Mouse (Mus musculus) urinary bladder, postnatal 10 days (tissue): Measurements from ENCODE around the gene Tmem132c.

Experiments used
- DNase-seq: peaks from one replicate; pipeline ENCODE4 v3.0.0; 2022; ENCODE audit warnings: low spot score

Gene Tmem132c

DNA sequence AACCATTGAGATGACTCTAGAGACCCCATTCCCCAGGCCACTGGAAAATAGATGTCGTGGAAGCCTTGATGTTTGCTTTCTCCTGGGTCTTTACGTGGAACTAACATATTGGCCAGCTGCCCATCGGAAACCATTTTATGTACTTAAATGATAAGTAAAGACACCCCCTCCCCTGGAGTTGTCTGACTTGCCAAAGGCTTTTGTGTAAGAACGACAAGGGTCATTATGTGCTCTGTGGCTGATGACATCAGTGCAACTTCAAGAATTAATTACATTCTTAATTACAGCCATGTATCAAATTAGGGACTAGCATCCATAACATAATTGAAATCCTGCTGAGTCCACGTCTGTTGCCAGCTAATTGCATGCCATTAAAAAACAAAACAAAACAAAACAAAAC, 45.3 kb downstream of the Tmem132c start:
- DNase-seq: no peak

DNA sequence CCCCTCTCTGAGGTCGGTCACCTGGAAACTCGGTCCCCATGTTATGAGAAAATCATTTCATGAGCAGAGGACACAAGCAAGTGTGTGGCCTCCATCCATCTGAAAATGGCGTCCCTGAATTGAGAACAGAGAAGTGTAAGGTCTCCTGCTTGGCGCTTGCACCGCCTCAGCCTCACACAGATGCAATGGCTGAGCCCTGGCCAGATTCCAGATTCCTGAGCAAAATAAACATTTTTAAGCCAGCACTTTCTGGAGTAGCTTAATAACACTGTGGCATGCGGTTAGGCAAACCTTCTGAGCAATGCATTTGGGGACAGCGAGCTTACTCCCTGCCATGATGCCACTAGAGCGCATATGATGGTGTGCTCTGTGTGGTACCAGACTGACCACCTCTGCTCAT, 48.1 kb downstream of the Tmem132c start:
- DNase-seq: no peak

DNA sequence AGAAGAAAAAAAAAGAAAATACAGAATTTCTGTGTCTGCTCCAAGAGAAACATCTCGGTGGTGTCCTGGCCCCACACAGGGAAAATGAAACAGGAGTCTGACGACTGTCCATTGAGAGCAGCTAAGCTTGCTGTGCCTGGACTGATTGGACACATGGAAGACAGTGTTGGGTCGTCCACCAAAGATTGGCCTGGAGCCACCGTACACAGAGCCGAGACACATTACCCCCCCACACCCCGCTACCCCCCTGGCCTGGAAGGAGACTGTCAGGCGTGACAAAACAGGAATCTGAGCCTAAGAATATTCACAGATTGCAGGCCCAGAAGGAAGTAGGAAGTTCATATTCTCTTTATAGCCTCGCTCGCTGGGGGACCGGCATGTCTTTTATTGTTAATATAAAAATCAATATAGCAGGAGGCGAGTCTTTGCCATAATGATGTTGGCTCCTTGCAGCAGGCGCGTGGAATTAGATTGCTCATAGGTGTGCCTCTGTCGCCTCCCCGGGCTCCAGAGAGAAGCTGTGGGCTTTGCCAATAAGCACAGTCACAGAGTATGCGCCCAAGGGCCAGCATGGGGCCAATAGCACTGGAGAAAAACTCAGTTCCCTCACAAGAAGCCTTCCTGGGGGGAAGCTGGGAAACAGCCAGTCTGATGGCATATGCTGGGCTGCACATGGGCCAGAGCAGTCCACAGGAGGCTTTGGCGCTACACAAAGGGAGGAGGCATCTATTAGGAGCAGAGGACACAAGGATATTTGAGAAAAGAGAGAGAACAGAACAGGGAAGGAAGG, 49.0 kb downstream of the Tmem132c start:
- DNase-seq: no peak

DNA sequence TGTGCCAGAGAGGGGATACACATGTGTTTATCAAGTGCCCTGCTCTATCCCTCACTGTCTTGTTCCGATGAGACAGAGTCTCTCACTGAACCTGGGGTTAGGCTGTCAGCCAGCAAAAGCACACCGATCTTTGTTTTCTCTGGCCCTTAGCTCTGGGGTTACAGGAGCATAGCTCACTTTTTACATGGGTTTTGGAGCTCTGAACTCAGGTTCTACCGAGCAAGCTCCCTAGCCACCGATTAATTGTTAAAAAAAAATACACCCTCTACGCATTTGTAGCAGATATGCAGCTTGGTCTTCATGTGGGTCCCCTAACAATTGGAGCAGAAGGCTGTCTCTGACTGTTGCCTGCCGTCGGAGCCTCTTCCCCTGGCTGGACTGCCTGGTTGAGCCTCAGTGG, 50.0 kb downstream of the Tmem132c start:
- no peak for DNase-seq

DNA sequence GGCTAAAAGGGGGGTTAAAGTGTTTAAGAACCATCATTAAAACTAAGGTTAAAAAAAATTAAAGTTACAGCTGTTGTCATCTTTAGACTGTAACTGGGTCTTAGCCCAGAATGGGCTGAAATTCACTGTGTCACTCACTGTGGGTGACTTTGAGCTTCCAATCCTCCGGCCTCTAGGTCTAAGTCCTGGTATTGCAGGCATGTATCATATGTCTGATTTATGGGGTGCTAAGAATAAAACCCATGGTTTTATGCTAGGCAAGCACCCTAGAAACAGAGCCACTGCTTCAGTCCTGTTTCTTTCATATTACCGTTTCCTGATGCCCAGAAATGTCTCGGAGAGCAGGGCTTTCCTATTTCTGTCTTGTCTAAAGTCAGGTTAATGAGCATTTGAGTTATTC, 52.1 kb downstream of the Tmem132c start:
- no peak for DNase-seq

DNA sequence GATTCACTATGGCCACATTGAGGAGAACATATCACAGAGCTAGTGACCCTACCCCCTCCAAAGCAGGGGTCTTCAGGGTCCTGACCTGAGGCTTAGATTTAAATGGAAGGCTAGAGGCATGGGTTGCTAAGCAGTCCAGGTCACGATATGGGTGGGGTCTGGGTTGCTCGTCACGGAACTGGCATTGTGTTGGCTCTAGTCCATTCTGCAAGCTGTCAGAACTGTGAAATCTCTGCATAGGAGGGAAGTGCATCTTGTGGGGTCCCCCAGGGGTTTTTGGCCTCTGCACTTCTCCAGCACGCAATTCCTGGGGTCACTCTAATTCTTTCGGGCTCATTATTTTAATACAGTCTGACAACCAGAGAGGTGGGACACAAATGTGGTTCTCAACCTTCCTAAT, 55.9 kb downstream of the Tmem132c start:
- DNase-seq: no peak

DNA sequence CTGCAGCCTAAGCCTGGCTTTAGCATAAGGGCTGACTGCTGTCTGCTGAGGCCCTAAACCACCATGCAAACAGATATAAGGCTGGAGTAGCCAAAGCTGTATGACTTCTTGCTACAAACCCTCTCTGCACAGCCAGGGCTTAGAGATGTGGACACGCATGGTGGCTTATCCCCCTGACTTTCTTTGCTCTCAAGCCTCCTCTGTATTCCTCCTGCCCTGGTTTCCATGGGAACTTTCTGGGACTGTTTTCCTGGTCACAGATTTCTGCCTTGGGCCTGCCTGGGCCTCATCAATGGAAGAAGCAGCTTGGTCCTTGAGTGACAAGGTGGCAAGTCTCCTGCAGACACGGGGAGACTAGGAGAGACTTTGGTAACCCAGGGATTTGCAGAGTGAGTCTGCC, 56.5 kb downstream of the Tmem132c start:
- DNase-seq: no peak

DNA sequence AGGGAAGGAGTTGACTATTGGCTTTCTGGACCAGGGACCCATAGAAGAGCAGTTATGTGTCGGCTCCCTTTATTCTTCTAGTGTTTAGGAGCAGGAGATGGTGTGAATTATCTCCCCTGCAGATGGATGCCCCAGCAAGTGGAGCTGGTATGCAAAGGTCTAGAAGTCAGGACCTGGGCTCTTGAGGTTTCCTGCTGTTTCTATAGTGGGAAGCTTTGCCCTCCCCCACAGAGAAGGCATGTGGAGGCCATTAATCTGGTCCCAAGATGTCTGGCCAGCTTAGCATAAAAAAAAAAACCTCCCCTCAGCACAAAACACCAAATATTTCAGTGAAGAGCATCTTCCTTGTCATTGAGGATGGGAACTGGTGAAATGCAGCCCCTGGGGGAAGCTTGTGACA, 57.4 kb downstream of the Tmem132c start:
- DNase-seq: no peak

DNA sequence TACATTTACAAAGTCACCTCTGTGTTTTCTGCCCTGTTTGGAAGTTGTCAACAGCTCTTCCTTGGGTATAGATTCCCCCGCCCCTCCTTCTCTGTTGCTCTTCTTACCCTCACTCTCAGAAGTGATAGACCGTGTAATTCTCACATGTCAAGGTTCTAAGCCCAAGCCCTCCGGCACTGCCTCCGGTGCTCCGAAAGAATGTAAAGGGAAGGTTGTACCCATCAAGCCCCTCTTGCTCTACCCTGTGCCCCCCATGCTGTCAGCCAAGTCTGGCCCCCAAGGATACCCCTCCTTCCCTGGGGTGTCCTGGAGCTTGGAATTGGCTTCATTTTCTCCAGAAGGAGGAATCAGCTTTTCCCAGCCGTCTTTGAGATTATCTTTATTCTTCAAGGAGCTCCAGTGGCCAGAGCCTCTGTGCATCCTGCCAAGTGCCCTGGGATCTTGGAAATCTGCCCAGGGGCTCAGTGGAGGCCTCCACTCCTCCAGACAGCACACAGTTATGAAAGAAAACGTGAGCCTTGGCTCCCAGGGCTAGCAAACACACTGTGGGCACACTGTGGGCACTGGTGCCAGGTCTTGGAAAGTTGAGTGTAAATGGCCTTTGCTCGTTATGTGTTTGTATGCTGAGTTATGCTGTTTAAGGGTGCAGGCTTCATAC, 59.1 kb downstream of the Tmem132c start:
- DNase-seq: no peak

DNA sequence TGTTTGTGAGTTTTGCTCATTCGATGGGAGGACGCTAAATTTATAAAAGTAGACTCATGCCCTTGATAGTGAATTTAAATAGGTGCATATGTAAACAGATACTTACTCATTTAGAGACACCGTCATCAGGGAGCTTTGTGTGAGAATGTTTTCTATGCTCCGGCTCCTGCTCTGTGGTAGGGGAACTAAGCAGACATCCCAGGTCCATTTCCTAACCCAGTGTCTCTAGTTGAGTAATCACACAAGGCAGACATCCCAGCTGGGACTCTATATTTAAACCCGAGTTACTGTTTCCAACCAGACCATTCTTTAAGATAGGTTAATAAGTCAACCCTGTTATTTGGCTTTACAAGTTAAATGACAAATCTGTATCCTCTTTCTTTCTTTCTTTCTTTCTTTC, 63.7 kb downstream of the Tmem132c start:
- no peak for DNase-seq

DNA sequence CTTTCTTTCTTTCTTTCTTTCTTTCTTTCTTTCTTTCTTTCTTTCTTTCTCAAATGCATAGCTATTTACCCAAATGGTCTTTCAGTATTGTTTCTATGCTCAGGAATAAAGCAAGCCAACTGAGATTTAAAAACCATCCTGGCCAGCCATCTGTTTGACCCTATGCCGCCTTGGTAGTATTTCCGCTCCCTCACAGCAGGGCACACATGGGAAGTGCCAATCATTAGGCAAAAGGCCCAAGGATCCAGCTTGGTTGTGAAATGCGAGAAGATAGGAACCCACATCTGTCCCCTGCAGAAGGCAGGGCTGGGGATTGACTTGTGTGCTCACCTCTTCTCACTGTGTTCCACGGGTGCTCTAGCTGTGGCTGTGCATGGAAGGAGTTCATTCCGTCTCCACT, 64.1 kb downstream of the Tmem132c start:
- DNase-seq: no peak

DNA sequence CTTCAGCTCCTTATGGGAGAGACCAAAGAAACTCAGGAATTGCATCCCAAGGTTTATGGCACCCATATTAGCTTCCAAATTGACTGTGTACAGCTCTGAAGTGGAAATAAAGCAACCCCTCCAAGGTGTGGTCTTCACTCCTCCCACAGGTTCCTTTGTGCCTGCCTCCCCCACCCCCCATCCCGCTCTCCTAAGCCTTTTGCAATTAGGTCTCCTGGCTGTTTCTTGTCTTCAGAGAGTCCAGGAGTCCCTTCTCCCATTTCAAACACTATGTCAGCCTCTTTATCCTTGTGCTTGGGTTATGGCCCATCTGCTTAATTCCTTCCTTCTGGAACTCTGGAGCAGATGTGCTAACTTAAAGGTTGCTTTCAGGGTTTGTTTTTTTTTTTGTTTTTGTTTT, 65.1 kb downstream of the Tmem132c start:
- DNase-seq: no peak

DNA sequence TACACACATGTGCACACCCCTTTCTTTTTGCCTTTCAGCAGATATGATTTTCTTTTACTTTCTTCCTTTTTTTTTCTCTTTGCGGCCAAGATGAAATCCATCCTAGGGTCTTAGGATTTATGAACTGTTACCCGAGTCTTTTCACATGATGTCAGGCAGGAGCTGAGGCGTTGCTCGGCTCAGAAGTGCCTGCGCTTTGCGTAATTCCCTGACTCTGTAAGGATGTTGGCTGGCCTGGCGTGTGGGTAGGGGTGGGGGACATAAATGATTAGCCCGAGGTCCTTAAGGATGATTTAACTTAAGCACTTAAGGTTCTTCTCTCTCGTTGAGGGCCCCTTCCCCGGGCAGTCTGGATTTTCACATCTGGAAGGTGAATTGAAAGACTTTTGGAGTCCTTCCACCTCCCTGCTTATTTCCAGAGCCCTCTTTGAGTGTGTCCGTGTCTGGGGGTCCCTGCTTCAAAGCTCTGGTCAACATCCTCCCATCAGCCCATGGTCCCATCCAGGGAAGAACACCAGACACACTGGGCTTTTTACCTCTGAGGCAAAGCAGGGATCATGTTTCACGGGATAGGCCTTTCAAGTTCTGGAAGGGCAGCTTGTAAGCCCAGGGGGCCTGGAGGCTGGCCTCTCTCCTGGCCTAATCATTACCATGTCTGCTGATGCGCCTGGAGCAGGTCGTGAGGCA, 68.9 kb downstream of the Tmem132c start:
- no peak for DNase-seq

DNA sequence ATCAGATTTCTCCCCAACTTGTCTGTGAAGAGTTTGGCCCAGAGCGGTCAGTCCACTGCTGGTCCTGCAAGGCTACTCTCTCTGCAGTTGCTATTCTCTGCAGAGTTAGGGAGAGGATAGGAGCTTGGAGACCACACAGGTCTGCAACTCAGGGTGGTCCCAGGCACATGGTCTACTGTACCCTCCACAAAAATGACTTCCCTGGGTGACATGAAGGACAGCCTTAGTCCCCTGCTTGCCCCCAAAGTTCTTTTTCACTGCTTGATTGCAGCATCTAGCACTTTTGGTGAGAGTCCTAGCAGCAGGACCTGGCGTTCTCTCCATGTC, 69.4 kb downstream of the Tmem132c start:
- DNase-seq: no peak

DNA sequence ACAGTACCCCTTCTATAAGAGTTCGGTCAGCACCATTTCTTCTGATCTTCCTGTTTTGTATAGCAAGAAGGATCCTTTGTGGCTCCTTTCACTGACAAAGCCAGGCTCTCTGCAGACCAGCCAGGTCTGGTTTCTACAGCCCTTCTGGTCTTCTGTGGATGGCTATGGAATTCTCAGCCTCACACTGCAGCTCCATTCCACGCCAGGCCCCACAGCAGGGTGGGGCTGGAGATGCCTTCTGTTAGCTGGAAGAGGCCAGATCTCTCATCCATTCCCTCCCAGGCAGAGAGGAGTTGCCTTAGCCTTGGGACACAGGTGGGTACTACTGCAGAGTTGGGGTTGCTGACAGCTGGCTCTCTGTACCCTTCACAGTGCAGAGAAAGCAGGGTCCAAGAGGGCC, 72.0 kb downstream of the Tmem132c start:
- DNase-seq: no peak

DNA sequence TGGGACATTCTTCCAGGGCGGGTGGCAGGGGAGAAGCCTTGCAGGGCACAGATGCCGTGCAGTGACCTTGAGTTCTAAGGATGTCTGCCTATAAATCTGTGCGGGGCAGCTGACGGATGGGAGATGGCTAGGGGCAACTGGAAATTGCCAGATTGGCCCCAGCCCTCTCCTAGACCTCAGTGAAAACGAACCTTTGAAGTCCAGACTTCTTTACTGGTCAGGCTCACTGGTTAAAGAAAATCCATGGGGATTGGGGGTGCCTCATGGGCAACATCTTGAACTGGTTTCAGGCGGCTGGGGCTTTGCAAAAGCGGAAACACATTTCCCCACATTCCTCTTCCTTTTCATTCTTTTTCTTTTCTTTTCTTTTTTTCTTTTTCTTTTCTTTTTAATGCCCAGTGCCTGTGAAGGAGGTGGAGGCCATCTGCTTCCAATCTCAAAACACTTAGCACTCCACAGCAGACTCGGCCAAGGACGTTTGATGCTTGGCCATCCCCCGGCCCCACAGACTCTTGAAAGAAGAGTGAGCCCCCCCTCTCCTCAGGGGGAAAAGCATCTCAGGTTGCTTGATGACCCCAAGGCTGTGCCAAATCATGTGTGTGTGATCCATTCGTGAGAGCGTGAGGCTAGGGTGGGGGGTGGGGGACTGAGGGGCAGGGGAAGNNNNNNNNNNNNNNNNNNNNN, 77.6 kb downstream of the Tmem132c start:
- DNase-seq: no peak

DNA sequence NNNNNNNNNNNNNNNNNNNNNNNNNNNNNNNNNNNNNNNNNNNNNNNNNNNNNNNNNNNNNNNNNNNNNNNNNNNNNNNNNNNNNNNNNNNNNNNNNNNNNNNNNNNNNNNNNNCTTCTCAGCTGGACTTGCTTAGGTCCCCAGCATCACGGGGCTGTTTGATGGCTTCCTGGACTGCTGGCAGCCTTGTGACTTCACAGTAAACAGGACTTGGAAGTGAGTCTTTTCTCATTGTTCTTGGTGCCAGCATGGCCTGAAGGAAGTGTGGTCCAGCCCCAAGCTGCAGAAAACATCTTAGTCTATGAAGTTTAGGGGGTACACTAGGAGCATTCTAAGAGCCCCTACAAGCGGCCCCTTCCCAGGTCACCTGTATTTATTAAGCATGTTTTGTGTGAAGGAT, 83.0 kb downstream of the Tmem132c start:
- no peak for DNase-seq

DNA sequence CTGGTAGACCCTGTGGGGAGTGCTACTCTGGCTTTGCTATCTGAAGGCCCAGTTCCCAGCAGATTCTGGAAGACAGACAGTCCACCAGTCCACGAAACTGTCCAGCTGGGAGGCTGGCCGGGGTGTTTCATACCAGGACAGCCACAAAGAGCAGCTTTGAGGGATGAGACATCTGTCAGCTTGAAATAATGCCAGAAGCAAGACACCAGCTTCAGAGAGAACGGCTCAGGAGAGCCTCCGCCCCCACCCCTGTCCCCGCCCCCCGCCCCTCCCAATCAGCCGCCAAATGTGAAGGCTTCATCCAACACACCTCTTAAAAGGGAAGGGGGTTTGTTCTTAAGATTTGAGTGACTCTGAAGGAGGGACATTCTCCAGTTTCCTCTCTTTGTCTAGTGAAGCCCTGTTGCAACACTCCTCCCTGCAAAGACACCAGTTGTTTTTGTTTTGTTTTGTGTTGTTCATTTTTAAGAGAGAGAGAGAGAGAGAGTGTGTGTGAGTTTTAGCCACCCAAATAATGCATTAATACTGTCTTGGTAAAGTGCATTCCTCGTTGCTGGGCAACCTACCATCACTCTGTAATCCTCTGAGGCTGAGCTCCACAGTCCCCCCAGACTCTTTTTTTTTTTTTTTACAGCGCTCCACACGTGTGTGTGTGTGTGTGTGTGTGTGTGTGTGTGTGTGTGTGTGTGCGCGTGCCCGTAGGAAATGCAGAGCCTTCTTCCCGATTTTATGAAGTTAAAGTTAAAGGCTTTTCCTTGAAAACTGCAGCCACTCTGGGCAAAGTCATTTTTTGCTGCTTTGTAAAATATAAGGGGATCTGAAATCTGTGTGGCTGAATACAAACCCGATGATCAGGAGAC, 94.7 kb downstream of the Tmem132c start:
- no peak for DNase-seq

DNA sequence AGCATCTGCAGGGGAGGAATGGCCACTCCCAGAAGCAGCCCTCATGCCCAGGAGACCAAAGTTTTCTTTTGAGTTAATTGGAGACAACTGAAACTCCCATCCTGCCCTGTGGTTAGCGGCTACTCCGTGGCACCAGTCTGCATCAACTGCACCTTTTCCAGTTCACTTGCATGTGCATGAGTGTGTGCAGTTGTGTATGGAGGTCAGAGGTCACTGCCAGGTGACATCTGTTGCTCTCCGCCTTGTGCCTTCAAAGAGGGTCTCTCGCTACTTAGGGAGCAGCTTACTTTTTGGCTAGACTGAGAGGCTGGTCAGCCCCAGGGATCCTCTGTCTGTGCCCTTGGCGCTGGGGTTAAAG, 95.3 kb downstream of the Tmem132c start:
- DNase-seq: no peak

DNA sequence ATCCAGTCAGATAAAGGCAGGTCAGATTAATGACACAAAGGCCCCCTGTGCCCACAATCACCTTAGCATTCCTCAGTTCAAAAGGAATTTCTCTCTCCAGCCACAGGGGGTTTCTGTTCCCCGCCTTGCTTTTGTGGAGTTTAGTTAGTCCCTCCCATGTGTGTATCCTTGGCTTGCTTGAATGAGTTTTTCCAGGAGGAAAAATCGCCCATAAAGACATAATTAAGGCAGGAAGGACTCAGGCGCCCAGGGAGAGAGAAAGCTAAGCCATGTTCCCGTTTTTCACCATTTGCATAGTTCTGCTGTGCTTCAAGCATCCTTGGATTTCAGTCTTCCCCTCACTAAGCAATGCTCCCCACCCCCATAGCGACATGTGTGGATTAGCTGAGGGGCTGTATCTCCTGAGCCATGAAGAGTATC, 97.4 kb downstream of the Tmem132c start:
- no peak for DNase-seq

DNA sequence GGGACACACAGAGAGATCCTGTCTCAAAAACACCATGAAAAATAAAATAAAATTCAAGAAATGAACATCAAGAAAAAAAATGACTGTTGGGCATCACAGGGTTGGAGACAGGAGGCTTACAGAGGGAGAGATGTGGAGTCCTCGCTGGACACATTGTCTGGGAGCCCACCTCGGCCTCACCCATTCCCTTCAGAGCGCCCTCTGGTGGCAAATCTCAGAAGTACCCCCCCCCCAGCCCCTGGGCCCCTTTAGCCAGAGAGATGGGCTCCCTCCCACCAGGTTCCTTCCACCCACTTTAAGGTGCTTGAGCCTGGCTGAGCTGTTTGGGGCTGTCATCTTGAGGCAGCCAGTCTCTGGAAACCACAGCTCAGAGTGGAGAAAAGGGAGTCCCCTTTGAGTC, 99.5 kb downstream of the Tmem132c start:
- no peak for DNase-seq

DNA sequence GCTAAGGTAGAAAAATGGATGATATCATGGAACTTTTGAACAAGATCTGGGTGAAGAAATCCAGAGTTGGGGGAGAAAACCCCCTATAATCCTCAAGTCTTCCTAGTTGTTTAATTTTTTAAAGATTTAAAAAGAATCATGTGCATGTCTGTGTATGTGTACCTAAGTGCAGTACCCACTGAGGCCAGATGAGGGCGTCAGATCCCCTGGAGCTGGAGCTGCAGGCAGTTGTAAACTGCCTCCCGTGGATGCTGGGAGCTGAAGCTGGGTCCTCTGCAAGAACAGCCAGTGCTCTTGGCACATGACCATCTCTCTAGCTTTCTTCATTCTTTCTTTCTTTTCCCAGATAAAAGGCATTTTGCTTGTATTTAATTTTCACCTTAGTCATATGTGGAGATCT, 103.1 kb downstream of the Tmem132c start:
- DNase-seq: no peak
